Mouse (Mus musculus): ENCODE measurements at regions not wholly inside any gene's neighbourhood (a gene's known extent, or its start where the extent isn't known, plus 50 kb on each side); places are given as distances from the start of the nearest gene placed in this dataset.

- no peak for DNase-seq
These were observed 97.4 kb upstream of the Dock11 start for GRCm38 (mm10) chrX:35791273-35791672.

GRCm38 (mm10) chrX:35813206-35813605 is 75.4 kb upstream of the Dock11 start:
- peak; percentile 20 to 22 for DNase-seq

GRCm38 (mm10) chrX:35834411-35834810 is 54.2 kb upstream of the Dock11 start:
- peak; percentile 6 to 7 for DNase-seq

DNA sequence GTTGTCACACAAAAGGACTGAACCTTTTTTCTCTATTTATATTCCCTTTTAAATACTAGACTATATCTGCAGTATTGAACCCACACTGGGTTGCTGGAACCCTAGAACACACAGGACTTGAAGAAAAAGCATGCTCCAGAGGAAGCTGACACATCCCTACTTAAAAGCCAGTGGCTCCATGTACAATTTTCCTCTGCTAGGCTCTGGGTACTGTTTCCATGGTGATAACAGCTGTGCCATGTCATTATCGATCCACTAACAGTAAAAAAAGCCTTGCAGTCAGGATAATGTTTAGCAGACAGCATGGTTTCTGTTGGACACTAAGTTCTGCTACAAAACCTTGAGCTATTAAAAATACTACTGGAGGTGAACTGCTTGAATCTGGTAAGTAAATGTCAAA is 50.6 kb upstream of the Dock11 start:
- no peak for DNase-seq
